ENCODE assay signal across 20 mouse cellular contexts in the genomic region with DNA sequence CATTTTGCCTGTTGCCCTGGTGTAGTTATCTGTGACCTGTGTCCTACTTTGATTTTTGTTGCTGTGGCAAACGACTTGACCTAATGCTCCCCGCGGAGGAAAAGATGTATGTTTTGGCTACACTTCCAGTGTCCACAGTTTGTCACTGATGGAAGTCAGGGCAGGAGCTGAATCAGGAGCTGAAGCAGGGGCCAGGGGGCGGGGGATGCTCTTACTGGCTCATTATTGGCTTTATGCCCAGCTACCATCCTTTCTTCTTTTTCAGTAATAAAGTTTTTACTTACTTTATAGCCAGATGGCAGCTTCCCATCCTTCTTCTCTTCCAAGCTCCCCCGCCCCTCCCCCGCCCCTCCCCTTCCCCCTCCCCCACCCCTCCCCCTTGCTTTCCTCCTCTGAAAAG. TPM values are rescaled to one million over a fixed set of nuclear protein-coding genes. Genes with fewer than 3 reads are reported as not detected.
DNase-seq lines count a peak whose midpoint lies in the region; ATAC-seq and TF ChIP-seq lines count a peak whose summit lies in the region.
"Had no signal": no experiment of that assay in that cellular context is flagged by ENCODE, and none has a peak within 500 bp of the region (broad histone marks: within the 10 kb centered on the region; RNA-seq: fewer than 3 reads in every experiment).

No protein-coding gene starts in this region.

- H3K9ac ChIP-seq in forebrain, embryonic 14.5 days (ENCODE audit: low read length), result no peak overlapping the region
- H3K9ac ChIP-seq in forebrain, embryonic 11.5 days (ENCODE audit: low read length), result no peak overlapping the region
- no peak overlapping the region for H3K9ac ChIP-seq in lung, embryonic 14.5 days
- H3K9ac ChIP-seq in midbrain, postnatal 0 days (replicated peaks; ENCODE audit: low read length, poor library complexity, severe bottlenecking), result no peak overlapping the region
- H3K9ac ChIP-seq in midbrain, embryonic 16.5 days (ENCODE audit: low read depth, low read length), result no peak overlapping the region
- H3K9ac ChIP-seq: embryonic facial prominence, embryonic 13.5 days; forebrain, embryonic 13.5 days; heart, embryonic 12.5 days; hindbrain, embryonic 15.5 days had no signal

- no peaks in the 10 kb centered on the region for H3K36me3 ChIP-seq in forebrain, embryonic 14.5 days (ENCODE audit: control insufficient read depth, insufficient read depth, low read length)
- no peaks in the 10 kb centered on the region for H3K36me3 ChIP-seq in forebrain, embryonic 11.5 days (ENCODE audit: control insufficient read depth, insufficient read depth, low read length)
- no peaks in the 10 kb centered on the region for H3K36me3 ChIP-seq in lung, embryonic 14.5 days (ENCODE audit: insufficient read depth)
- no peaks in the 10 kb centered on the region for H3K36me3 ChIP-seq in midbrain, postnatal 0 days (ENCODE audit: insufficient read depth, low read length)
- no peaks in the 10 kb centered on the region for H3K36me3 ChIP-seq in midbrain, embryonic 16.5 days (ENCODE audit: control insufficient read depth, insufficient read depth, low read length)
- H3K36me3 ChIP-seq: embryonic facial prominence, embryonic 13.5 days; heart, embryonic 12.5 days; hindbrain, embryonic 10.5 days; hindbrain, embryonic 15.5 days had no signal

- no peak for ATAC-seq in forebrain, embryonic 14.5 days
- ATAC-seq in forebrain, embryonic 11.5 days (replicated peaks; ENCODE audit: low FRiP score), result no peak
- ATAC-seq in lung, embryonic 14.5 days (ENCODE audit: insufficient read depth), result peak; percentile 59; the same call in 1 of the 2 replicates
- ATAC-seq in midbrain, postnatal 0 days (ENCODE audit: low FRiP score), result no peak
- no peak for ATAC-seq in midbrain, embryonic 16.5 days
- ATAC-seq: forebrain, embryonic 13.5 days had no signal

- H3K4me2 ChIP-seq in forebrain, embryonic 14.5 days (ENCODE audit: low read length), result no peak overlapping the region
- H3K4me2 ChIP-seq in forebrain, embryonic 11.5 days (ENCODE audit: low read depth, low read length, severe bottlenecking), result no peak overlapping the region
- no peak overlapping the region for H3K4me2 ChIP-seq in lung, embryonic 14.5 days
- no peak overlapping the region for H3K4me2 ChIP-seq in midbrain, postnatal 0 days (ENCODE audit: low read depth, low read length, poor library complexity, severe bottlenecking)
- no peak overlapping the region for H3K4me2 ChIP-seq in midbrain, embryonic 16.5 days (ENCODE audit: low read length)
- H3K4me2 ChIP-seq: embryonic facial prominence, embryonic 13.5 days; forebrain, embryonic 13.5 days; heart, embryonic 12.5 days; hindbrain, embryonic 15.5 days had no signal

- 53% methylated on average over 5 of the region's 6 CpGs for WGBS in forebrain, embryonic 14.5 days
- WGBS in forebrain, embryonic 11.5 days, result 59% methylated on average over 6 of the region's 6 CpGs
- 29% methylated on average over 6 of the region's 6 CpGs for whole genome bisulfite sequencing in lung, embryonic 14.5 days
- 59% methylated on average over 5 of the region's 6 CpGs for WGBS in midbrain, postnatal 0 days
- 67% methylated on average over 4 of the region's 6 CpGs for WGBS in midbrain, embryonic 16.5 days

- no peak overlapping the region for H3K27ac ChIP-seq in forebrain, embryonic 14.5 days (ENCODE audit: low read depth, low read length)
- no peak overlapping the region for H3K27ac ChIP-seq in forebrain, embryonic 11.5 days (ENCODE audit: low read depth, low read length)
- no peak overlapping the region for H3K27ac ChIP-seq in lung, embryonic 14.5 days (ENCODE audit: low read depth)
- H3K27ac ChIP-seq in midbrain, postnatal 0 days (ENCODE audit: low read depth, low read length), result no peak overlapping the region
- no peak overlapping the region for H3K27ac ChIP-seq in midbrain, embryonic 16.5 days (ENCODE audit: low read length)
- H3K27ac ChIP-seq in layer of hippocampus, adult 2 months, result no peak overlapping the region
- H3K27ac ChIP-seq: embryonic facial prominence, embryonic 13.5 days; forebrain, embryonic 13.5 days; gastrocnemius, adult 2 months; hindbrain, embryonic 10.5 days; hindbrain, embryonic 15.5 days had no signal

- H3K4me1 ChIP-seq in forebrain, embryonic 14.5 days (ENCODE audit: control insufficient read depth, insufficient read depth, low read length), result no peaks in the 10 kb centered on the region
- H3K4me1 ChIP-seq in forebrain, embryonic 11.5 days (replicated peaks; ENCODE audit: control insufficient read depth, insufficient read depth, low read length), result no peaks in the 10 kb centered on the region
- H3K4me1 ChIP-seq in lung, embryonic 14.5 days (ENCODE audit: insufficient read depth), result no peaks in the 10 kb centered on the region
- no peaks in the 10 kb centered on the region for H3K4me1 ChIP-seq in midbrain, postnatal 0 days (ENCODE audit: insufficient read depth, low read length)
- no peaks in the 10 kb centered on the region for H3K4me1 ChIP-seq in midbrain, embryonic 16.5 days (ENCODE audit: control insufficient read depth, insufficient read depth, low read length)
- H3K4me1 ChIP-seq: embryonic facial prominence, embryonic 13.5 days; hindbrain, embryonic 15.5 days had no signal

- DNase-seq in forebrain, embryonic 14.5 days (ENCODE audit: low spot score), result peak; percentile 27
- no peak for DNase-seq in forebrain, embryonic 11.5 days (ENCODE audit: low spot score)
- DNase-seq in lung, embryonic 14.5 days, result peak; percentile 68
- DNase-seq in lung, adult 18-20 months, result no peak
- DNase-seq in midbrain, postnatal 0 days (ENCODE audit: low spot score), result peak; percentile 12
- DNase-seq in layer of hippocampus, adult 2 months (ENCODE audit: low spot score in 2 of 2), result no peak
- DNase-seq: adrenal gland, adult 2 months; adrenal gland, postnatal 36 days; cerebellum, adult 11-12 months; cerebellum, adult 9-10 months; cerebellum, postnatal 36 days; gastrocnemius, adult 2 months; gastrocnemius, postnatal 25 days had no signal

- H3K27me3 ChIP-seq in forebrain, embryonic 14.5 days (replicated peaks; ENCODE audit: control insufficient read depth, insufficient read depth, low read length), result no peaks in the 10 kb centered on the region
- H3K27me3 ChIP-seq in forebrain, embryonic 11.5 days (ENCODE audit: control insufficient read depth, insufficient read depth, low read length), result no peaks in the 10 kb centered on the region
- no peaks in the 10 kb centered on the region for H3K27me3 ChIP-seq in lung, embryonic 14.5 days (ENCODE audit: insufficient read depth, low read length)
- no peaks in the 10 kb centered on the region for H3K27me3 ChIP-seq in midbrain, postnatal 0 days (ENCODE audit: insufficient read depth, low read length)
- H3K27me3 ChIP-seq in midbrain, embryonic 16.5 days (ENCODE audit: control insufficient read depth, insufficient read depth, low read depth, low read length), result no peaks in the 10 kb centered on the region
- H3K27me3 ChIP-seq: embryonic facial prominence, embryonic 13.5 days; forebrain, embryonic 13.5 days; heart, embryonic 12.5 days; hindbrain, embryonic 15.5 days had no signal

- no peak for TF ChIP-seq CTCF in lung, embryonic 14.5 days (IDR thresholded peaks at IDR 0.05; ENCODE audit: low read depth)
- no peak for TF ChIP-seq CTCF in midbrain, postnatal 0 days (IDR thresholded peaks at IDR 0.05)
- no peak for TF ChIP-seq CTCF in layer of hippocampus, adult 2 months (conservative IDR thresholded peaks at IDR 0.05)

- H3K4me3 ChIP-seq in forebrain, embryonic 14.5 days (ENCODE audit: low read depth, low read length), result no peak overlapping the region
- no peak overlapping the region for H3K4me3 ChIP-seq in forebrain, embryonic 11.5 days (ENCODE audit: low read depth, low read length)
- H3K4me3 ChIP-seq in lung, embryonic 14.5 days (ENCODE audit: low read depth, low read length), result no peak overlapping the region
- no peak overlapping the region for H3K4me3 ChIP-seq in midbrain, postnatal 0 days (ENCODE audit: low read depth, low read length)
- H3K4me3 ChIP-seq in midbrain, embryonic 16.5 days (ENCODE audit: low read depth, low read length), result no peak overlapping the region
- H3K4me3 ChIP-seq in layer of hippocampus, adult 2 months, result no peak overlapping the region
- H3K4me3 ChIP-seq: embryonic facial prominence, embryonic 13.5 days; forebrain, embryonic 13.5 days; gastrocnemius, adult 2 months; heart, embryonic 12.5 days; hindbrain, embryonic 10.5 days; hindbrain, embryonic 15.5 days had no signal

- no peaks in the 10 kb centered on the region for H3K9me3 ChIP-seq in forebrain, embryonic 14.5 days (replicated peaks; ENCODE audit: control insufficient read depth, low read length)
- H3K9me3 ChIP-seq in forebrain, embryonic 11.5 days (ENCODE audit: control insufficient read depth, low read length), result no peaks in the 10 kb centered on the region
- no peaks in the 10 kb centered on the region for H3K9me3 ChIP-seq in lung, embryonic 14.5 days (ENCODE audit: low read depth, low read length)
- H3K9me3 ChIP-seq in midbrain, postnatal 0 days (ENCODE audit: low read length), result no peaks in the 10 kb centered on the region
- no peaks in the 10 kb centered on the region for H3K9me3 ChIP-seq in midbrain, embryonic 16.5 days (replicated peaks; ENCODE audit: control insufficient read depth, low read length, poor library complexity, severe bottlenecking)
- H3K9me3 ChIP-seq: embryonic facial prominence, embryonic 13.5 days; forebrain, embryonic 13.5 days; heart, embryonic 12.5 days; hindbrain, embryonic 10.5 days; hindbrain, embryonic 15.5 days had no signal

RNA-seq across cellular contexts. Expression of a gene that starts 29.5 kb away (rescaled TPM):
- 3.8 and 5.3 TPM in 2 replicates for polyA plus RNA-seq in forebrain, embryonic 14.5 days (2014; fragmentation: Nextera tagmentation; extraction: Ambion mirVana)
- polyA plus RNA-seq in forebrain, embryonic 11.5 days (2014; fragmentation: Nextera tagmentation; extraction: Ambion mirVana), result 2.0 and 2.3 TPM in 2 replicates
- polyA plus RNA-seq in lung, embryonic 14.5 days (2014; fragmentation: Nextera tagmentation; extraction: Ambion mirVana), result 5.6 and 6.2 TPM in 2 replicates
- total RNA-seq in midbrain, postnatal 0 days (2014; rRNA removed), result 7.0 and 21.8 TPM in 2 replicates
- polyA plus RNA-seq in midbrain, postnatal 0 days (2015; fragmentation: Nextera tagmentation; extraction: Ambion mirVana), result 3.8 and 4.4 TPM in 2 replicates
- polyA plus RNA-seq in midbrain, embryonic 16.5 days (2015; fragmentation: Nextera tagmentation; extraction: Ambion mirVana), result 3.3 and 3.5 TPM in 2 replicates
- total RNA-seq in layer of hippocampus, adult 2 months (2021), result 1 to 10 TPM; 4.5 to 6.2 TPM
- polyA plus RNA-seq: C2C12 had no signal

RNA-seq across cellular contexts. Expression of a gene that starts 50.0 kb away (rescaled TPM):
- 0.95 and 1.2 TPM in 2 replicates for polyA plus RNA-seq in forebrain, embryonic 14.5 days (2014; fragmentation: Nextera tagmentation; extraction: Ambion mirVana)
- 1.4 TPM in 2 replicates for polyA plus RNA-seq in forebrain, embryonic 11.5 days (2014; fragmentation: Nextera tagmentation; extraction: Ambion mirVana)
- 2.7 TPM in 2 replicates for polyA plus RNA-seq in lung, embryonic 14.5 days (2014; fragmentation: Nextera tagmentation; extraction: Ambion mirVana)
- total RNA-seq in midbrain, postnatal 0 days (2014; rRNA removed), result 1.5 and 2.7 TPM in 2 replicates
- polyA plus RNA-seq in midbrain, postnatal 0 days (2015; fragmentation: Nextera tagmentation; extraction: Ambion mirVana), result 1.7 and 2.0 TPM in 2 replicates
- polyA plus RNA-seq in midbrain, embryonic 16.5 days (2015; fragmentation: Nextera tagmentation; extraction: Ambion mirVana), result 1.2 and 1.3 TPM in 2 replicates
- total RNA-seq in layer of hippocampus, adult 2 months (2021), result 1 to 10 TPM; 2.8 to 3.2 TPM
- polyA plus RNA-seq: C2C12 had no signal

Comparison
In these comparisons a context has a peak if more than half of its experiments do, and no peak if none do; other contexts are left out.
1. DNase-seq: peak in forebrain, embryonic 14.5 days (single experiment), lung, embryonic 14.5 days (single experiment) and midbrain, postnatal 0 days (single experiment); none in forebrain, embryonic 11.5 days (single experiment), lung, adult 18-20 months (0 of 2) and layer of hippocampus, adult 2 months (0 of 2).